Mouse (Mus musculus) heart, embryonic 12.5 days (tissue): ENCODE measurements around the gene Sc5d. TPM values are rescaled to one million over a fixed set of nuclear protein-coding genes. Genes with fewer than 3 reads are reported as not detected.

Experiments
- ATAC-seq: fragments of 200-750 bp; cut with Nextera tagmentation; 2 replicates; pipeline ENCODE4 v1.8.0; 2017; ENCODE audit warnings: moderate TSS enrichment, moderate library complexity; ENCODE audit not compliant: insufficient number of reproducible peaks, low FRiP score
- H3K27ac ChIP-seq: fragments of 300-500 bp; sonication (generic); 2 replicates; pipeline ENCODE4 v1.5.1; 2016; ENCODE audit warnings: mild to moderate bottlenecking, moderate library complexity; ENCODE audit not compliant: poor library complexity, severe bottlenecking
- H3K27me3 ChIP-seq: fragments of 300-500 bp; sonication (generic); replicated peaks from 2 replicates; pipeline ENCODE4 v1.6.1; 2016; ENCODE audit warnings: mild to moderate bottlenecking, moderate library complexity
- H3K36me3 ChIP-seq: fragments of 300-500 bp; sonication (generic); 2 replicates; pipeline ENCODE4 v1.6.1; 2016; ENCODE audit warnings: mild to moderate bottlenecking, moderate library complexity
- H3K4me1 ChIP-seq: fragments of 300-500 bp; sonication (generic); replicated peaks from 2 replicates; pipeline ENCODE4 v1.6.1; 2016; ENCODE audit warnings: mild to moderate bottlenecking
- H3K4me2 ChIP-seq: fragments of 300-500 bp; sonication (generic); 2 replicates; pipeline ENCODE4 v1.6.1; 2016; ENCODE audit warnings: mild to moderate bottlenecking, moderate library complexity
- H3K4me3 ChIP-seq: fragments of 300-500 bp; sonication (generic); 2 replicates; pipeline ENCODE4 v1.5.1; 2016; ENCODE audit warnings: mild to moderate bottlenecking
- H3K9ac ChIP-seq: fragments of 300-500 bp; sonication (generic); 2 replicates; pipeline ENCODE4 v1.6.1; 2016; ENCODE audit warnings: mild to moderate bottlenecking, moderate library complexity
- H3K9me3 ChIP-seq: fragments of 300-500 bp; sonication (generic); replicated peaks from 2 replicates; pipeline ENCODE4 v1.6.1; 2016; ENCODE audit warnings: mild to moderate bottlenecking, moderate library complexity
- WGBS: fragments of 180-500 bp; shearing (Covaris S2); methylation state at CpG from one replicate; pipeline ENCODE4 v1.1.7; 2016; 5-methylcytosine and 5-hydroxymethylcytosine counted together
- polyA plus RNA-seq: library from polyadenylated mRNA; unstranded; fragments of >200 nt; fragmentation: Nextera tagmentation; extraction: Ambion mirVana; gene quantifications from 2 replicates; pipeline ENCODE4 v1.2.1, GENCODE M21; 2016

Gene Sc5d
- polyA plus RNA-seq, 1 experiment from 2014 or later = 42.7 TPM

DNA sequence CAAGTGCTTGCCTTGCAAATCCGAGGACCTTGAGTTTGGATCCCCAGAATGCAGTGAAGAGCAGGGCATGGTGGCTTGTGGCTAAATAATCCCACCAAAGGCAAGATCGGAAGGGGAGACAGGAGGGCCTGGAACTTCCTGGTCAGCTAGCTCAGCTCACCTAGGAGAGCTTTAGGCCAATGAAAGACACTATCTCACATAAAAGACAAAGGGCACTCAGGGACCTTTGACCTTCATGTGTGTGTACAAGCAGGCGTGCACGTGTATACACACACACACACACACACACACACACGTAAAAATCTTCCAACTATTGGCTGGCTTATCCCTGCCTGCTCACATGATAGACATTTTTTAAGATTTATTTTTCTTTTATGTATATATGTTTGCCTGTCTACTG, 3.6 kb downstream of the Sc5d start:
- Histone ChIP-seq H3K4me3 (no peak overlapping the region), H3K27me3 (no peaks in the 10 kb centered on the region), H3K4me1 (peaks cover 10% of the 10 kb centered on the region), H3K36me3 (peaks cover 40% of the 10 kb centered on the region), H3K27ac (no peak overlapping the region), H3K9me3 (no peaks in the 10 kb centered on the region), H3K9ac (no peak overlapping the region), H3K4me2 (no peak overlapping the region)
- no peak for ATAC-seq
- WGBS = 87% methylated on average over 5 of the region's 5 CpGs

DNA sequence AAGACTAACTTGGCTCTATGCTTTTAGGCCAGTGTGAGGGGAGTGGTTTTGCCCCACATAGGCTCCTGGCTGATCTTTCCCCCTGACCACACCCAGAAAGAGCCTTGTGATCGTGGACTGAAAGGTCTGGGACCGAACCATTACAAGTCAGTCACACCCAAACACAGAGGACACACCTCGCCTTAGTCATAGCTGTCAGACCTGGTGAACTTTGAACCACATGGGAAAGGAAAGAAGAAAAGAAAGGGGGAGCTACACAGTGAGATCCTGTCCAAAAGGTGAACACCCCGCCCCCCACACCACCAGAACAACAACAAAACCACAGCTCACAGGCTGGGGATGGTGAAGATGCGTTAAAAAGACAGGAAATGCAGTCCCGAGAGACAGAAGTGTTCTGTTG, 14.9 kb downstream of the Sc5d start:
- Histone ChIP-seq H3K4me1 (no peaks in the 10 kb centered on the region), H3K9me3 (no peaks in the 10 kb centered on the region), H3K27me3 (no peaks in the 10 kb centered on the region), H3K9ac (no peak overlapping the region), H3K4me2 (no peak overlapping the region), H3K4me3 (no peak overlapping the region), H3K27ac (no peak overlapping the region), H3K36me3 (peaks cover 5% of the 10 kb centered on the region; the same call in 1 of the 2 replicates)
- 71% methylated on average over 6 of the region's 6 CpGs for WGBS
- no peak for ATAC-seq

DNA sequence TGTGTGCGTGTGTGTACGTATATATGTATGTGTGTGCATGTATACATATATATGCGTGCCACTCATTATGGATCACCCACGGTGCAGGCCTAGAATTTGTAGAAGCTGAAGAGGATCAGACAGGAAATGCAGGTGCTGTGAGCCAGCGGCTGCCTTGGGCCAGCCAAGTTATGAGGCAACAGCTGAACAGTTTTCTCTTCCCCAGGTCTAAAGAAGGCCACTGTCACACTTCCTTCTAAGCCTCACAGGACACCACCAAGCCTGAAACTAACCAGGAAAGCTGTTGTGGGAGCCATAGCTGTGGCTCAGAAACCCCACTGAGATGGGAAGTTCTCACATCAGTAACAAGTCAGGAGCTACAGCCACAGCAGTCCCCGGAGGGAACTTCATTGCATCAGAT, 17.4 kb downstream of the Sc5d start:
- no peaks in the 10 kb centered on the region for H3K27me3 ChIP-seq
- H3K9ac ChIP-seq = no peak overlapping the region
- no peak for ATAC-seq
- no peaks in the 10 kb centered on the region for H3K36me3 ChIP-seq
- no peaks in the 10 kb centered on the region for H3K9me3 ChIP-seq
- H3K27ac ChIP-seq = no peak overlapping the region
- H3K4me2 ChIP-seq = no peak overlapping the region
- WGBS = 81% methylated on average over 6 of the region's 6 CpGs
- no peaks in the 10 kb centered on the region for H3K4me1 ChIP-seq
- no peak overlapping the region for H3K4me3 ChIP-seq

DNA sequence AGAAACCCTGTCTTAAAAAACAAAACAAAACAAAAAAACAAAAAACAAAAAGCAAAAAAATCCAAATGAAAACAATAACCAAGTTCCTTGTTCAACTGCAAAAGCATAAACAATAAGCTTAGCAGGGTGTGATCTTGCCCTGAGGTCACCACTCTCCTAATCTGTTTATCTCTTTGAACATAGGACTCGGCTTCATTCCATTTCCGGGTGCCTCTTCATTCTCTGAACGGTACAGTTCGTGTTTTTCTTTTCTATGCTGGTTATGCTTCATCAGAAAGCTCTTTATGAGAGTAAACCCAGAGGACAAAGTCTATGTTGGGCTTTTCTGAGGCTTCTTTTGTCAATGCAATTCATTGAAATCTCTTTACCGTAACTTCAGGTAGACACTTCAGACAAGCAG, 19.9 kb downstream of the Sc5d start:
- 0 out of 2 replicates have a peak, but pooled peaks cover 3% of the 10 kb centered on the region for H3K4me1 ChIP-seq
- WGBS = 66% methylated on average over 5 of the region's 5 CpGs

DNA sequence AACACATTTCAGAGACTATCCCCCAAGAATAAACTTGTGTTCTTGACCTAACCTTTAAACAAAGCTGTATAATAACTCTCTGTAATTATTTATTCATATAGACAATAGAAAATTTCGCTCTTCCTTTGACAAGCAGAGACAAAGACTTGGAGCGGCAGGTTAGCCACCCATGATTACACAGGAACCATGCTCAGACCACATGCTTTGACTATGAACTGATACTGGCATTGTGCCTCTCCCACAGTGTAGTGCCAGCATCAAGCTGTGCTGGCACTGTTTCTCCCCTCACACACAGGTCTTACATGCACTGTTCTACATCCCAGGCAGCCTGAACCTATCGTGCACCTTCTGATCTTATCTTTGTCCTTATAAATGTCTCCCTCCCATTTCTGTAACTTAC, 23.0 kb downstream of the Sc5d start:
- WGBS = 72% methylated on average over 3 of the region's 3 CpGs
- Histone ChIP-seq H3K36me3 (no peaks in the 10 kb centered on the region), H3K4me1 (0 out of 2 replicates have a peak, but pooled peaks cover 3% of the 10 kb centered on the region), H3K9ac (no peak overlapping the region), H3K4me2 (no peak overlapping the region), H3K9me3 (no peaks in the 10 kb centered on the region), H3K4me3 (no peak overlapping the region), H3K27me3 (0 out of 2 replicates have a peak, but pooled peaks cover 5% of the 10 kb centered on the region), H3K27ac (no peak overlapping the region)
- no peak for ATAC-seq

More for the DNA sequence above, 19.9 kb downstream of the Sc5d start:
- Histone ChIP-seq H3K9ac (no peak overlapping the region), H3K4me2 (no peak overlapping the region), H3K36me3 (no peaks in the 10 kb centered on the region), H3K9me3 (no peaks in the 10 kb centered on the region), H3K27ac (no peak overlapping the region), H3K27me3 (0 out of 2 replicates have a peak, but pooled peaks cover 5% of the 10 kb centered on the region), H3K4me3 (no peak overlapping the region)
- no peak for ATAC-seq

DNA sequence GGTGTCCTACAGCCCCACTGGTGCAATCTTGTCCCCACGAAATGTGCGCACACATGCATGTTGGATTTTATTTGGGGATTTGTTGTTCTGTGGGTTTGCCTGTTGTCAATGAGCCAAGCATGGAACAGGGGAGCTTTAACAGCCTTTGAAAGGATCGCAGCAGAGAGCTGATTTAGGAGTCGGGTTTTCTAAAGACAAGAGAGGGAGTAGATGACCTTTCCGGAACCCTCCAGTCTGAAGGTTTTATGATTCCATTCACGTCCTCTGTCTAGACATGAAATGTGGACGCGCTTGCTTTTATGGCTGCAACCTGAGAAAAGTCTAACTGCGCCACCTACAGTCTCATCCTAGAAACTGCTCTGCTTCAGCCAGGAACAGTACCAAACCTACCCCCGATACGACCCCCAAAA, 23.5 kb downstream of the Sc5d start:
- ATAC-seq = no peak
- WGBS = 31% methylated on average over 11 of the region's 11 CpGs
- Histone ChIP-seq H3K4me1 (0 out of 2 replicates have a peak, but pooled peaks cover 3% of the 10 kb centered on the region), H3K27me3 (0 out of 2 replicates have a peak, but pooled peaks cover 5% of the 10 kb centered on the region), H3K4me3 (no peak overlapping the region), H3K36me3 (no peaks in the 10 kb centered on the region), H3K4me2 (peak overlapping the region; percentile 36; the same call in 1 of the 2 replicates), H3K27ac (no peak overlapping the region), H3K9ac (no peak overlapping the region), H3K9me3 (no peaks in the 10 kb centered on the region)

DNA sequence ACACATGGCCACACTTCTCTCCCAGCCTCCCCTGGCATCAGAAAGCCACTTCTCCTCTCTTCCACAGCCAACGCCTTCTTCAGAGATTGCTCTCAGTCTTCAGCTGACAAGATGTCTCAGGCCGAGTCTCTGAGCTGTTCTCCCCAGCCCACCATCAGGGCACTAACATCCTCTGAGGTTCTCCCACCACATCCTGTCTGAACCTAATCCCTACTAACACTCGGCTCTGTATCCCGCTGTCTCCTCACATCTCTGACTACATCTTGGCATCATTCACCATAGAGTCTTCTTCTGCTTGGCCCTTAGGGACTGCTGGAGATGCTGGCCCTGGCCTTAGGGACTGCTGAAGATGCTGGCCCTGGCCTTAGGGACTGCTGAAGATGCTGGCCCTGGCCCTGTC, 25.2 kb downstream of the Sc5d start:
- H3K9ac ChIP-seq = no peak overlapping the region
- no peaks in the 10 kb centered on the region for H3K36me3 ChIP-seq
- H3K4me1 ChIP-seq = 0 out of 2 replicates have a peak, but pooled peaks cover 3% of the 10 kb centered on the region
- no peak overlapping the region for H3K4me3 ChIP-seq
- WGBS = 68% methylated on average over 4 of the region's 4 CpGs
- no peaks in the 10 kb centered on the region for H3K9me3 ChIP-seq
- 0 out of 2 replicates have a peak, but pooled peaks cover 5% of the 10 kb centered on the region for H3K27me3 ChIP-seq
- no peak for ATAC-seq
- no peak overlapping the region for H3K4me2 ChIP-seq
- H3K27ac ChIP-seq = no peak overlapping the region

DNA sequence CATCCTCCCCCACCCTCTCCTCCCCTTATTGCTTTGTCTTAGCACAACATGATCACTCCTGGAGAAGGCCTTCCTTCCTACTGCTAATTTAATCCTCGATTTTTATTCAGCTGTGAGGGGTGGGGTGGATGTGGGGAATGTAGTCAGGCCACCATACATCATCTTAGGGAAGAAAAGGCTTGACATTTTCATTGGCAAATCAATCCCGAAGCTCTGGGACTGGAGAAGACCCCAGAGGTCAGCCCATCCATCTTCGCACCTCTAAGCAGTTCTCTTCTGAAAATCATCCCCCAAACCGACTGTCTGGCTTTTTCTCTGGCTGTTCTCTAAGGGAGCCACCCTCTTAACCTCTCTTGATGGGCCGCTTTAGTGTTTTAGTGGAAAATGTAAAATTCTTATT, 32.9 kb downstream of the Sc5d start:
- H3K9ac ChIP-seq = no peak overlapping the region
- no peak overlapping the region for H3K4me3 ChIP-seq
- 67% methylated on average over 5 of the region's 5 CpGs for WGBS
- no peak overlapping the region for H3K4me2 ChIP-seq
- no peaks in the 10 kb centered on the region for H3K9me3 ChIP-seq
- peaks cover 29% of the 10 kb centered on the region for H3K4me1 ChIP-seq
- H3K36me3 ChIP-seq = no peaks in the 10 kb centered on the region
- H3K27me3 ChIP-seq = no peaks in the 10 kb centered on the region
- no peak overlapping the region for H3K27ac ChIP-seq
- no peak for ATAC-seq

DNA sequence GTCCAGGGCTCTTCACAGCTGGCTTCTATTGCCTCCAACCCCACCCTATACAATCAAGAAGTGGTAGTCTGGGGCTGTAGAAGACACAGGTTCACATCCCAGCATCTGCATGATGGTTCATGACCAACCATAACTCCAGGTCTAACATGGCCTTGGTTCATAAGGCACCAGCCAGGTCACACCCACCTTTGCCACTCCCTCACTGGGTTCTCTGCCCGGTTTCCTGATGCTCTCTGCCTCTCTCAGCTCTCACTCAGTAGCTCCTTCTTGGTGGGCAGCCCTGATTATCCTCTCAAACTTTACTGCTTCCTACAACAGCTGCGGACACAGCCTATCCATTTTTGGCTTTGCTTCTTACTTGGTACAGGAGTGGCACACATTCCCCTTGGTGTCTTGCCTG, 33.7 kb downstream of the Sc5d start:
- H3K9me3 ChIP-seq = no peaks in the 10 kb centered on the region
- no peaks in the 10 kb centered on the region for H3K36me3 ChIP-seq
- no peaks in the 10 kb centered on the region for H3K27me3 ChIP-seq
- no peak for ATAC-seq
- H3K4me1 ChIP-seq = peaks cover 29% of the 10 kb centered on the region
- no peak overlapping the region for H3K9ac ChIP-seq
- WGBS = 85% methylated on average over 2 of the region's 2 CpGs
- H3K27ac ChIP-seq = no peak overlapping the region
- H3K4me3 ChIP-seq = no peak overlapping the region
- no peak overlapping the region for H3K4me2 ChIP-seq

DNA sequence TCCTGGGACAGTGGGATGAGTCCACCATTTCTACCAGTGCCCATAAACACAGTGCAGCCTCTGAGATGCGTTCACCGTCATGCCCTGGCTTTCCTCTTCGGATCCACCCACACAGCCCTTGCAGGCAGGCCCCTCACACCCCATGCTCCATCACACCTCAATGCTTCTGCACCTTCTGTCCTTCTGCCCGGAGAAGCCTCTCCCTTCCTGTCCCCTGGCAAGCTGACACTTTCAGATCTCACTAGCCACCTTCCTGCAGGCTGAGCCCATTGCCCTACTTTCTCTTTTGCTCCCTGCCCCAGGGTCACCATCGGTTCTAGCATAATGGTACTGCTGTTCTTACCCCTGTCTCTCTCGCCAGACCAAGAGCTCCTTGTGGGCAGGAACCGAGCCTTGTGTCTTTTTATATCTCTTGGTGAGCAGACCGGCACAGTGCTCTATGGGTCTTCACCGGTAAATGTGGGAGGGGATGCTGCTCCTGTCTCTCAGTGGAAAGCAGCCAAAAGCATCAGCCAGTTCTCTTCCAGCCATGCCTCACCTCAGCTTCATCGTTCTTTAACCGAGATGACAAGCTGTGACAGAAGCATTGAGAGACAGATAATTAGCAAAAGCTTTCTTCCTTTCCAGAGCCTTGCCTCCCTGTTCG, 34.5 kb downstream of the Sc5d start:
- Histone ChIP-seq H3K4me2 (peak overlapping the region; percentile 3; the same call in 1 of the 2 replicates), H3K4me1 (peaks cover 29% of the 10 kb centered on the region), H3K27me3 (no peaks in the 10 kb centered on the region), H3K4me3 (no peak overlapping the region), H3K27ac (no peak overlapping the region), H3K9ac (no peak overlapping the region), H3K36me3 (no peaks in the 10 kb centered on the region), H3K9me3 (no peaks in the 10 kb centered on the region)
- 54% methylated on average over 12 of the region's 12 CpGs for WGBS
- no peak for ATAC-seq

DNA sequence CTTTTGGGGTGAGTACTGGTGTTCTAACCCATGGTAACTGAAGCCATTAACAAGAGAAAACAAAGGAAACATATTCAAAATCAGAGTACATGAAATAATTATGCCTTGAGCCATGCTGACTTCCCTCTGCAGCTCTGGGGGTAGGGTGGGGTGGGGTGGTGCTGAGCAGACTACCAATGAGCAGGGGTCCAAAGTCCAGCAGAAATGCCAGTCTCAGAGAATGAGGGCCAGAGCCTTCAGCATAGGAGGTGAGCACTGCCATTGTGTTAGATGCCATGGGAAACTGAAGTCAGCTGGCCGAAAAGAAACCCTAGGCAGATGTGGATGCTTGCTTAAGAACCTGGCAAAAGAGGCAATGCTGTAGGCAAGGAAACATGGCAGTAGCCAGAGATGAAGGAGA, 36.3 kb downstream of the Sc5d start:
- 60% methylated on average over 1 of the region's 1 CpGs for WGBS
- Histone ChIP-seq H3K27me3 (no peaks in the 10 kb centered on the region), H3K4me3 (no peak overlapping the region), H3K4me2 (no peak overlapping the region), H3K36me3 (no peaks in the 10 kb centered on the region), H3K9ac (no peak overlapping the region), H3K4me1 (peaks cover 29% of the 10 kb centered on the region), H3K27ac (no peak overlapping the region), H3K9me3 (no peaks in the 10 kb centered on the region)
- ATAC-seq = no peak
